ENCODE assay signal across 25 mouse cellular contexts in genomic region chr5:53684417-53684816, GRCm38 (mm10). TPM values are rescaled to one million over a fixed set of nuclear protein-coding genes. Genes with fewer than 3 reads are reported as not detected.
A peak's percentile ranks its signal among the peaks of the same experiment; 100 is the strongest.
DNase-seq lines count a peak whose midpoint lies in the region; ATAC-seq and TF ChIP-seq lines count a peak whose summit lies in the region.
"Had no signal": no experiment of that assay in that cellular context is flagged by ENCODE, and none has a peak within 500 bp of the region (broad histone marks: within the 10 kb centered on the region; RNA-seq: fewer than 3 reads in every experiment).

No protein-coding gene starts in this region.

- no peaks in the 10 kb centered on the region; the same call in 1 of the 2 replicates for H3K9me3 ChIP-seq in forebrain, embryonic 13.5 days (replicated peaks)
- no peaks in the 10 kb centered on the region for H3K9me3 ChIP-seq in forebrain, postnatal 0 days (ENCODE audit: low read length)
- no peaks in the 10 kb centered on the region for H3K9me3 ChIP-seq in hindbrain, embryonic 12.5 days (replicated peaks)
- H3K9me3 ChIP-seq in hindbrain, embryonic 11.5 days (ENCODE audit: control insufficient read depth, low read length) = no peaks in the 10 kb centered on the region
- no peaks in the 10 kb centered on the region for H3K9me3 ChIP-seq in lung, embryonic 16.5 days (ENCODE audit: control insufficient read depth, low read length)
- H3K9me3 ChIP-seq: embryonic facial prominence, embryonic 13.5 days; embryonic facial prominence, embryonic 15.5 days; forebrain, embryonic 15.5 days had no signal

- no peak for TF ChIP-seq CTCF in forebrain, postnatal 0 days (IDR thresholded peaks at IDR 0.05; ENCODE audit: low read depth)

- H3K4me2 ChIP-seq in forebrain, embryonic 13.5 days = no peak overlapping the region
- H3K4me2 ChIP-seq in forebrain, postnatal 0 days (ENCODE audit: low read depth) = no peak overlapping the region
- H3K4me2 ChIP-seq in hindbrain, embryonic 12.5 days (replicated peaks) = no peak overlapping the region
- no peak overlapping the region for H3K4me2 ChIP-seq in hindbrain, embryonic 11.5 days (replicated peaks; ENCODE audit: low read depth, low read length)
- no peak overlapping the region for H3K4me2 ChIP-seq in lung, embryonic 16.5 days (ENCODE audit: low read depth, low read length)
- H3K4me2 ChIP-seq: embryonic facial prominence, embryonic 13.5 days; embryonic facial prominence, embryonic 15.5 days; forebrain, embryonic 15.5 days had no signal

- H3K4me3 ChIP-seq in forebrain, embryonic 13.5 days = no peak overlapping the region
- H3K4me3 ChIP-seq in forebrain, postnatal 0 days (ENCODE audit: low read depth, low read length) = no peak overlapping the region
- no peak overlapping the region for H3K4me3 ChIP-seq in hindbrain, embryonic 12.5 days
- no peak overlapping the region for H3K4me3 ChIP-seq in hindbrain, embryonic 11.5 days (ENCODE audit: low read depth, low read length)
- H3K4me3 ChIP-seq in lung, embryonic 16.5 days (ENCODE audit: low read length) = no peak overlapping the region
- H3K4me3 ChIP-seq: embryonic facial prominence, embryonic 13.5 days; embryonic facial prominence, embryonic 15.5 days; erythroblast, embryonic 14.5 days; forebrain, embryonic 15.5 days had no signal

- 0 out of 2 replicates have a peak, but pooled peaks have one; percentile 38 for ATAC-seq in forebrain, embryonic 13.5 days
- ATAC-seq in forebrain, postnatal 0 days = no peak
- ATAC-seq in hindbrain, embryonic 12.5 days (ENCODE audit: low FRiP score) = peak; percentile 56; the same call in 1 of the 2 replicates
- no peak for ATAC-seq in hindbrain, embryonic 11.5 days (ENCODE audit: low FRiP score)
- ATAC-seq in lung, embryonic 16.5 days (ENCODE audit: low read depth) = peak; percentile 11; the same call in 1 of the 2 replicates
- ATAC-seq: forebrain, embryonic 15.5 days had no signal

- no peaks in the 10 kb centered on the region for H3K27me3 ChIP-seq in forebrain, embryonic 13.5 days
- H3K27me3 ChIP-seq in forebrain, postnatal 0 days (ENCODE audit: insufficient read depth, low read length) = no peaks in the 10 kb centered on the region
- H3K27me3 ChIP-seq in hindbrain, embryonic 12.5 days = no peaks in the 10 kb centered on the region
- no peaks in the 10 kb centered on the region for H3K27me3 ChIP-seq in hindbrain, embryonic 11.5 days (ENCODE audit: control insufficient read depth, insufficient read depth, low read length)
- H3K27me3 ChIP-seq in lung, embryonic 16.5 days (ENCODE audit: control insufficient read depth, insufficient read depth, low read depth, low read length) = no peaks in the 10 kb centered on the region
- H3K27me3 ChIP-seq: embryonic facial prominence, embryonic 13.5 days; embryonic facial prominence, embryonic 15.5 days; forebrain, embryonic 15.5 days had no signal

- H3K4me1 ChIP-seq in forebrain, embryonic 13.5 days = 0 out of 2 replicates have a peak, but pooled peaks cover 11% of the 10 kb centered on the region
- no peaks in the 10 kb centered on the region for H3K4me1 ChIP-seq in forebrain, postnatal 0 days (ENCODE audit: insufficient read depth)
- H3K4me1 ChIP-seq in hindbrain, embryonic 12.5 days = no peaks in the 10 kb centered on the region
- no peaks in the 10 kb centered on the region for H3K4me1 ChIP-seq in hindbrain, embryonic 11.5 days (replicated peaks; ENCODE audit: control insufficient read depth, insufficient read depth, low read length)
- peaks cover 5% of the 10 kb centered on the region; the same call in 1 of the 2 replicates for H3K4me1 ChIP-seq in lung, embryonic 16.5 days (replicated peaks; ENCODE audit: control insufficient read depth, insufficient read depth, low read length)
- H3K4me1 ChIP-seq: embryonic facial prominence, embryonic 13.5 days; embryonic facial prominence, embryonic 15.5 days; forebrain, embryonic 15.5 days had no signal

- DNase-seq in forebrain, postnatal 0 days = no peak
- DNase-seq in hindbrain, embryonic 11.5 days (ENCODE audit: low spot score) = no peak
- no peak for DNase-seq in lung, adult 18-20 months
- DNase-seq: adrenal gland, adult 2 months; adrenal gland, postnatal 10 days; adrenal gland, postnatal 25 days; cerebellum, adult 11 months; cerebellum, adult 18-20 months; cerebellum, adult 8-10 months; cerebellum, adult 9-11 months; cerebellum, postnatal 14 days; cerebellum, postnatal 36 days; embryo, embryonic 11 days had no signal

- no peak overlapping the region for H3K27ac ChIP-seq in forebrain, embryonic 13.5 days
- no peak overlapping the region for H3K27ac ChIP-seq in forebrain, postnatal 0 days (ENCODE audit: low read depth, low read length)
- H3K27ac ChIP-seq in hindbrain, embryonic 12.5 days = no peak overlapping the region
- no peak overlapping the region for H3K27ac ChIP-seq in hindbrain, embryonic 11.5 days (ENCODE audit: low read depth, low read length)
- no peak overlapping the region for H3K27ac ChIP-seq in lung, embryonic 16.5 days (ENCODE audit: low read length)
- H3K27ac ChIP-seq: embryonic facial prominence, embryonic 13.5 days; embryonic facial prominence, embryonic 15.5 days; forebrain, embryonic 15.5 days had no signal

- no peak overlapping the region for H3K9ac ChIP-seq in forebrain, embryonic 13.5 days
- no peak overlapping the region for H3K9ac ChIP-seq in forebrain, postnatal 0 days
- H3K9ac ChIP-seq in hindbrain, embryonic 12.5 days = no peak overlapping the region
- no peak overlapping the region for H3K9ac ChIP-seq in hindbrain, embryonic 11.5 days (ENCODE audit: low read depth, low read length)
- no peak overlapping the region for H3K9ac ChIP-seq in lung, embryonic 16.5 days (ENCODE audit: low read length)
- H3K9ac ChIP-seq: embryonic facial prominence, embryonic 13.5 days; embryonic facial prominence, embryonic 15.5 days; forebrain, embryonic 15.5 days had no signal

- H3K36me3 ChIP-seq in forebrain, embryonic 13.5 days (ENCODE audit: poor library complexity, severe bottlenecking) = no peaks in the 10 kb centered on the region
- no peaks in the 10 kb centered on the region for H3K36me3 ChIP-seq in forebrain, postnatal 0 days (ENCODE audit: insufficient read depth)
- no peaks in the 10 kb centered on the region for H3K36me3 ChIP-seq in hindbrain, embryonic 12.5 days
- no peaks in the 10 kb centered on the region for H3K36me3 ChIP-seq in hindbrain, embryonic 11.5 days (ENCODE audit: control insufficient read depth, insufficient read depth, low read length)
- no peaks in the 10 kb centered on the region for H3K36me3 ChIP-seq in lung, embryonic 16.5 days (ENCODE audit: control insufficient read depth, insufficient read depth, low read length)
- H3K36me3 ChIP-seq: embryonic facial prominence, embryonic 13.5 days; embryonic facial prominence, embryonic 15.5 days; forebrain, embryonic 15.5 days had no signal

- WGBS in forebrain, embryonic 13.5 days = 90% methylated on average over 1 of the region's 1 CpGs
- WGBS in forebrain, postnatal 0 days = 71% methylated on average over 1 of the region's 1 CpGs
- WGBS in hindbrain, embryonic 12.5 days = 79% methylated on average over 1 of the region's 1 CpGs
- WGBS in hindbrain, embryonic 11.5 days = 93% methylated on average over 1 of the region's 1 CpGs
- WGBS in lung, embryonic 16.5 days = 58% methylated on average over 1 of the region's 1 CpGs

RNA-seq across cellular contexts. Expression of gene Cckar, which starts 23.1 kb away (rescaled TPM):
- polyA plus RNA-seq in forebrain, embryonic 13.5 days (2015; fragmentation: Nextera tagmentation; extraction: Ambion mirVana) = 3.5 and 4.4 TPM in 2 replicates
- total RNA-seq in forebrain, postnatal 0 days (2014; rRNA removed) = 0.31 and 1.3 TPM in 2 replicates
- 0.23 and 0.74 TPM in 2 replicates for polyA plus RNA-seq in forebrain, postnatal 0 days (2015; fragmentation: Nextera tagmentation; extraction: Ambion mirVana)
- 2.6 and 5.4 TPM in 2 replicates for polyA plus RNA-seq in hindbrain, embryonic 12.5 days (2016; fragmentation: Nextera tagmentation; extraction: Ambion mirVana)
- 1.8 and 1.9 TPM in 2 replicates for polyA plus RNA-seq in hindbrain, embryonic 11.5 days (2014; fragmentation: Nextera tagmentation; extraction: Ambion mirVana)
- 45.3 and 48.7 TPM in 2 replicates for polyA plus RNA-seq in lung, embryonic 16.5 days (2015; fragmentation: Nextera tagmentation; extraction: Ambion mirVana)
- total RNA-seq: common myeloid progenitor, adult 5-6 weeks; ES-E14; MEL had no signal
- polyA plus RNA-seq: C2C12; erythroblast, embryonic 14.5 days; frontal cortex, adult 2 months had no signal

Comparison
In these comparisons a context has a peak if more than half of its experiments do, and no peak if none do; other contexts are left out.
1. ATAC-seq: peak in forebrain, embryonic 13.5 days (single experiment), hindbrain, embryonic 12.5 days (single experiment) and lung, embryonic 16.5 days (single experiment); none in forebrain, postnatal 0 days (single experiment) and hindbrain, embryonic 11.5 days (single experiment).